Mouse (Mus musculus) heart, postnatal 4 days (tissue): ENCODE measurements around the gene Arel1. TPM values are rescaled to one million over a fixed set of nuclear protein-coding genes. Genes with fewer than 3 reads are reported as not detected.

ENCODE experiments used
- DNase-seq: peaks from one replicate; pipeline ENCODE4 v3.0.0; 2021
- total RNA-seq, 2 experiments: library from RNA; stranded (reverse); gene quantifications; 2 replicates each; pipeline ENCODE4 v1.2.3; 2021

Arel1 gene
- total RNA-seq: 10 to 100 TPM; 38.5 to 40.1 TPM

DNA sequence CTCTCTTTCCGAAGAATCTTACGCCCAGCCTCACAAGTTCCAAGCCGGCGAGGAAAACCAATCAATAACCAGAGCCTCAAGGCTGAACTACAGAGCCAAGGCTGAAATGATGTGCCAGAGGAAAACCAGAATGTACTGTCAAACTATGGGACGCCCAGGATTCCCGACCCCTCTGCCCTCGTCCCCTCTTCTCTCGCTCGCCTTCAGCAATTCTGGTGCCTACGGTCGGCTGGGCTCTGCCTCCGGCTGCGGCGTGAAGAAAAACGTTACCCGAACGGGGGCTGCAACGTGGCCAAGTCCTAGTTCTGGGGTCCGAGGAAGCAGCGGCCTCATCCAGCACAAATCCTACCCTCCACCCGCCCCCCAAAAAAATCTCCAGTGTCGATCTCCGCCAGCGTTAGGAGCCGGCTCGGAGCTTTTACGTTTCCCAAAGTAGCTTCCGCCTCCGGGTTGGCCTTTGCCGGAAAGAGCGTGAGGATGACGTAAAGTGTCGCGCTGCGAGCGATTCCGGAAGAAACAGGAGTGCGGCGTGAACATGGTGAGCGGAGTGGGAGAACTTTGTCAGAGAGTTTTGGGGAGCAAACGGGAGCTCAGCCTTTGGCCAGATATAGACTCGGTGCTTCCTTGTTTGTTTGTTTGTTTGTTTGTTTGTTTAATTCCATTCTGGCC, at the start of gene Arel1, which contains the start of gene Fcf1:
Gene Arel1, minus strand, starts transcription at position 473 of the 669 bp plus-strand sequence.
Gene Fcf1, plus strand, starts transcription at position 470 of the 669 bp plus-strand sequence.
- DNase-seq: peak; percentile 88

DNA sequence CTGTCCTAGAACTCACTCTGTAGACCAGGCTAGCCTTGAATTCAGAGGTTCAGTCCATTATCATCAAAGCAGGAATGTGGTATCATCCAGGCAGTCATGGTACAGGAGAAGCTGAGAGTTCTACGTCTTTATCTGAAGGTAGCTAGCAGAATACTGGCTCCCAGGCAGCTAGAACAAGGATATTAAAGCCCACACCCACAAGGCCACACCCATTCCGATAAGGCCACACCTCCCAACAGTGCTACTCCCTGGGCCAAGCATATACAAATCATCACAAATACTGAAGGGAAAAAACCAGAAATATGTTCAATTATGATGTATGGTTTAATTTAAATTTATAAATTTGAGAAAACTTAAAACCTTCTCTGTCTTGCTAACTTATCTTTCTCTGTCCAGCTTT, 41.5 kb upstream of the Arel1 start:
- DNase-seq: no peak

DNA sequence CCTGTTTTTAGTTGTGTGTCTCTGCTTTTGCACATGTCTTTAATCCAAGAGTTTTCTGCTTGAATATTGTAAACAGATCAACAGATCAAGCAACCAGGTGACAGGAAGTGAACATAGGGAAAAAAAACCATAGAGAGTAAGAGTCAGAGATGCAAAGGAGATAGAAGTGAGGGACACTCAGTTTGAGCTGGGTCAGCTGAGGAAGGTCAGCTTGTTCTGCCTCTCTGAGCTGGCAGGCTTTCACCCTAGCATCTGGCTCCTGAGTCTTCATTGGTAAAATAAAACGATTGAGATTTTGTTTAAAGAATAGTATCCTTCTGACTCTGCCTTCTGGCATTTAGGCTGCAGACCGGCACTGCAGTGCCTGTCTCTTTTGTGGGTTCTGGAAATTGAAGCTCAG, 39.8 kb upstream of the Arel1 start:
- no peak for DNase-seq

DNA sequence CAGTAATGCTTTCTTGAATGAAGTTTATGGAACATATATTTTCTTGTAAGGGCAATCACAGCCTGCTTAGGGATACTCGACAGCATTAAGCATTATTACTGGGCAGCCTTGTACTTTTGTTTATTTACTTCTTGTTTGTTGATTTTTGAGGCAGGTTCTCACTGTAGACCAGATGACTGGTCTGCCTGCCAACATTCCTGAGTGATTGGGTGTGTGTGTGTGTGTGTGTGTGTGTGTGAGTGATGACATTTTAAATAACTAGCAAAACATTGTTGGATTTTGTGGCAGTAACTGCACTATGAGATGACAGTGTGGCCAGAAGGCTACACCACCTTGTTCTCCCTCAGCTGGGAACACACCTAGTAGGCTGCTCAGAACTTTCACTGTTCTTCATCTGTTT, 39.1 kb upstream of the Arel1 start:
- DNase-seq: peak; percentile 17

DNA sequence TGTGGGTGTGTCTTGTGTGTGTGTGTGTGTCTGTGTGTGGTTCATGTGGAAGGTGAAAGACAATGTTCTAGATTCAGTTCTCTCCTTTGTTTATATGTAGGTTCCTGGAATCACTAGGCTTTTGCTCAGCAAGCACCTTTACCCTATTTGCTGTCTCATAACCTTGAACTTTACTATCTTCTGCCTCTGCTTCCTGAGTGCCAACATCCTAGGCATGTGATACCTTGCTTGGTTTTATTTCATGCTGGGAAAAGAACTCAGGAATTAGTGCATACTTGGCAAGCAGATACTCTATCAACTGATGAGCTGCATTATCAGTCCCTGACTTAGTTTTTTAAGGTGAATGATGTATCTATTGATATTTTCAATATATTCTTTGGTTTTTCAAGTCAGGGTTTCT, 36.3 kb upstream of the Arel1 start:
- DNase-seq: no peak

DNA sequence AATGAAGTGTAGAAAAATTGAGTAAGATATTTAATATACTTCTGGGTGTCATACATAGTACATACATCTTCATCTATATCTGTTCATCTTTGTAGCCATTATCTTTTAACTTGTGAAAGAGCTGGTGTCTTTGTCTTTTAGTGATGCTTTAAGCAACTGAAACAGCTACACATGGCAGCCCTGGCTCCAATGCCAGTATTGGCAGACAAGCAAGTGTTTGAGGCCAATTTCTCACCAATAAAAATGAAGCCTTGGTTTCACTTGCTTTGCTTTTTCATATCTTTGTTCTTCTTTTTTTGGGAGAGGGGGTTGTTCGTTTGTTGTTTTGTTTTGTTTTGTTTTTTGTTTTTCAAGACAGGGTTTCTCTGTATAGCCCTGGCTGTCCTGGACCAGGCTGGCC, 35.5 kb upstream of the Arel1 start:
- DNase-seq: no peak

DNA sequence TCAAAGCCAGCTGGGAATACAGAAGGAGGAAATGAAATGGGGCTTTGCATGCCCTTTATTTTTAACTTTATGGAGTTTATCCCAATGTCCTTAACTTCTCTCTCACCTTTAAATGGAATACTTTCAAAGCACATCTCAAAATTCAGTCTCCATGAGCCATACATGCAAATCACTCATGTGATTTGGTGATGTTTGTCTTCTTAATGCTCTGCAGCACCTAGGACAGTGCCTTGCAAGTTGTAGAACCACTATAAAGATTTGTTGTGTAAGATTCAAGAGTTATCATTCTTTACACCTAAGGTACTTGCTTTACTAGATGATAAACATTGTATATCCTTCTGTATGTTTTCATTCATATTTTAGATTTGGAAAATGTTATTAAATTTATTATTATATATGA, 28.4 kb upstream of the Arel1 start:
- DNase-seq: no peak

DNA sequence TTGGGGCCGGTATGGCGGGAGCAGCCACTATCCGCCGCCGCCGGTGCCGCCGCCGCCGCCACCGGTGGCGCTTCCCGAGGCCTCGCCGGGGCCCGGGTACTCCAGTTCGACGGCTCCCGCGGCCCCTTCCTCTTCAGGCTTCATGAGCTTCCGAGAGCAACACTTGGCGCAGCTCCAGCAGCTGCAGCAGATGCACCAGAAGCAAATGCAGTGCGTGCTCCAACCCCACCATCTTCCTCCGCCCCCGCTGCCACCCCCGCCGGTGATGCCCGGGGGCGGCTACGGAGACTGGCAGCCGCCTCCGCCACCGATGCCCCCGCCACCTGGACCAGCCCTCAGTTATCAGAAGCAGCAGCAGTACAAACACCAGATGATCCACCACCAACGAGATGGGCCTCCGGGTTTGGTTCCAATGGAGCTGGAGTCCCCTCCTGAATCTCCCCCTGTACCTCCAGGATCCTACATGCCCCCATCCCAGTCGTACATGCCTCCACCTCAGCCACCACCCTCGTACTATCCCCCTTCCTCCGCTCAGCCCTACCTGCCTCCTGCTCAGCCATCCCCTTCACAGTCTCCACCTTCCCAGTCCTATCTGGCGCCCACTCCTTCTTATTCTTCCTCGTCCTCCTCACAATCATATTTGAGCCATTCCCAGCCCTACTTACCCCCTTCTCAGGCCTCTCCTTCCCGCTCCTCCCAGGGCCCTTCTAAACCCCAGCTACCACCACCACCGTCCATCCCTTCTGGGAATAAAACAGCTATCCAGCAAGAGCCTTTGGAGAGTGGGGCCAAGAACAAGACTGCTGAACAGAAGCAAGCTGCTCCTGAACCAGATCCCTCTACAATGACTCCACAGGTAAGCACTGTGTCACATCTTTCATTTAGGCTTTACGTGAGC, 26.1 kb upstream of the Arel1 start:
- DNase-seq: peak; percentile 61

DNA sequence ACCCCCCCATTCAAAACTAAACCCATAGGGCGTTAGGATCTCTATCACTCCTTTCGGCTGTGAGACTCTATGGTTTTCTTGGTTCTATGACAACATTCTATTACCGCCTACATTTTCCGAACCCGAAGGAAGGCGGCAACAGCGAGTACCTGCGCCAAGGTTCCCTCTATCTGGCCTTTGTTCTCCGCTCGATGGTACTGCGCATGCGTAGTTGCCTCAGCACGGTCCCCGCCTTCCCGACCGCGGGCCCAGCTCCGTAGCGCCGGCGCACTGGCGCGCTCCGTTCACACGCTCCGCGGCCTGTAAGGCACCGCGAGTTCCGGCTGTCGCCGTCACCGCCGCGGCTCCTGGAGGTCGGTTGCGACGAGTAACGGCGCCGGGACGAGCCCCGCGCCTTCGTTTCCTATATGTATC, 25.4 kb upstream of the Arel1 start, which contains the start of gene Ylpm1:
Gene Ylpm1, plus strand, starts transcription at position 239 of the 414 bp plus-strand sequence.
- DNase-seq: peak; percentile 98

DNA sequence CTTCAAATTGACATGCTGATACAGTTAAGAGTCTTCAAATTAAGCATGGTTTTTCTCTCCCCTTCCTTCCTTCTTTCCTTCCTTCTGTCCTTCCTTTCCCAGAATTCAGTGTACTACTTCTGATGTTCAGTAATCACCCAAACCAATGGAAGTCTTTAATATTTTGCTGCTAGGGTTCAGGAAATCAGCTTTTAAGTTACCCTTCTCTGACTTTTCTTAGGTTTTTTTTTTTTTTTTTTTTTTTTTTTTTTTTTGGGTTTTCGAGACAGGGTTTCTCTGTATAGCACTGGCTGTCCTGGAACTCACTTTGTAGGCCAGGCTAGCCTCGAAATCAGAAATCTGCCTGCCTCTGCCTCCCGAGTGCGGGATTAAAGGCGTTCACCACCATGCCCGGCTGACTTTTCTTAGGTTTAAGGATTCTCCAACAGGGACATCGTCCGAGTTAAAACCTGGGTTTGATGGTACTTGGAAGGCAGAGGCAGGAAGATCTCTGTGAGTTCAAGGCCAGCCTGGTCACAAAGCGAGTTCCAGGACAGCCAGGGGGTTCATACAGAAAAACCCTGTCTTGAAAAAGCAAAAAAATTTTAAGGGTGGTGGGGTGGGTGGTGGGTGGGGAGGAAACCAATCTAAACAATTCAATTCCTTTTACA, 24.5 kb upstream of the Arel1 start:
- no peak for DNase-seq

DNA sequence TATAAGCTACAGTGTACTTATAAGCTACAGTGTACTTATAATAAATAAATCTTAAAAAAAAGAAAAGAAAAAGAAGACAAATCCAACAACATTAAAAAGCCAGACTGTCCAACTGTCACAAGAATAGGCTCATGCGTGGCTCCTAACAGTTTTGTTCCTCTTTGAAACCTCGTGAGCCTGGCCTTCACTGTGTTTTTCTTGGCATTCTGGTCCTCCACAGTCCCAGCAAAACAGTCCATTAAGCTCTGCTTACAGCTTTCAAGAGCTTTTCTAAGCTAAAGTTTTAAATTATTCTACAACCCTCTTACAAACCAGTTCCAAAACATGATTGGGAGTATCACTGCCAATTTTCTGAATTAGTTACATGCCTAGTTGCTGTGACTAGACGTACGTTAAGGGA, 18.8 kb upstream of the Arel1 start:
- no peak for DNase-seq

DNA sequence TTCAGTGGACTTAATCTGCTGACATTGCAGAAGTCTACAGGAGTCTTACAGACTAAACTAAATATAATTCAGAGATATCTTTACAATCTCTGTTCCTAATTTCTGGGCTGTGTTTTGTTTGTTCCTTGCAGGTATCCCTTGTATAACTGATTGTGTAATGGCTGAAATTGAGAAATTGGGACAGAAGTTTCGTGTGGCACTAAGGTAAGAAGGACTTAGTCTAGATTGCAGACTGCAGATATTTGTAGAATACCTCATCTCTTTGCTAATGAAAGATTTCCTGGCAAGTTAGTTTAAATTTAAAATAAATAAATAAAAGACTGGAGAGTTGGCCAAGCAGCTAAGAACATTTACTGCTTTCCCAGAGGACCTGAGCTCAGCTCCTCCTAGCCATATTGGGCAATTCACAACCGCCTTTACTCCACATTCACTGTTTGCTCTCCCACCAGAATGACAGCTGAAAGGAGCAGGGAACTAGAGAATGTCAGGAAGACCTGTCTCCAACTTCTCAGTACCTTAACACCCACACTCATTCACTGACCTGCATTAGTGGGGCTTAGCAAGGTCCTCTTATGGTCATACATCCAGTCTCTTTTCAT, 8.7 kb upstream of the Arel1 start:
- DNase-seq: no peak

DNA sequence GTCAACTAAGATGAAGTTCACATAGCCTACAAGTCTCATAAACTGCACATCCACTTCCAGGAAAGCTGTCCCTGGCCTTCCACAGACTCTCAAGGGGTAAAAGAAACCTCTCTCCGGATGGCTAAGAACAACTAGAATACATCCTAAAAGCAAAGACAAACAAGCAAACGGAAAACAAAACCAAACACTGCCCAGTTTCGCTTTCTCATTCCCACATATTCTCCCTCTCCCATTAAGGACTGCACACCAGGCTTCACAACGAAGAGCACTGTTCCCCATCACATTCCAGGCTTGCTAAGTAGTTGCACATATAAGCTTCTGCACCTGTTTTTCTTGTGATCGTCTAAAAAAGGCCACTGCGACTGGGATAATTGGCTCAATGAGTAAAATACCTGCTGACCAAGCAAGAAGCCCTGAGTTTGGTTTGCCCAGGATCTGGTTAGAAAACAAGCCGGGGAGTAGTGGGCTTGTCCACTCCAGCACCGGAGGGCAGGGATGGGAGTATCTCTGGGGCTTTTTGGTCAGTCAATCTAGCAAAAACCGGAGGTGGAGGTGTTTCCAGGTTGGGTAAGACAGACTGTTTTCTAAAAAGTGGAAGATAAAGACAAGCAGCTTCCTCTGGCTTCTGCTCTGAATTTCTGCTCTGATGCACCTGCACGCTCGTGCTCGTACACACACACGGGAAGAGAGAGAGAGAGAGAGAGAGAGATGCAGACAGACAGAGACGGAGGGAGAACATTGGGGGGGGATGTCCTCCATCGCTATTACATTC, 858 bp downstream of the Arel1 start:
- no peak for DNase-seq

DNA sequence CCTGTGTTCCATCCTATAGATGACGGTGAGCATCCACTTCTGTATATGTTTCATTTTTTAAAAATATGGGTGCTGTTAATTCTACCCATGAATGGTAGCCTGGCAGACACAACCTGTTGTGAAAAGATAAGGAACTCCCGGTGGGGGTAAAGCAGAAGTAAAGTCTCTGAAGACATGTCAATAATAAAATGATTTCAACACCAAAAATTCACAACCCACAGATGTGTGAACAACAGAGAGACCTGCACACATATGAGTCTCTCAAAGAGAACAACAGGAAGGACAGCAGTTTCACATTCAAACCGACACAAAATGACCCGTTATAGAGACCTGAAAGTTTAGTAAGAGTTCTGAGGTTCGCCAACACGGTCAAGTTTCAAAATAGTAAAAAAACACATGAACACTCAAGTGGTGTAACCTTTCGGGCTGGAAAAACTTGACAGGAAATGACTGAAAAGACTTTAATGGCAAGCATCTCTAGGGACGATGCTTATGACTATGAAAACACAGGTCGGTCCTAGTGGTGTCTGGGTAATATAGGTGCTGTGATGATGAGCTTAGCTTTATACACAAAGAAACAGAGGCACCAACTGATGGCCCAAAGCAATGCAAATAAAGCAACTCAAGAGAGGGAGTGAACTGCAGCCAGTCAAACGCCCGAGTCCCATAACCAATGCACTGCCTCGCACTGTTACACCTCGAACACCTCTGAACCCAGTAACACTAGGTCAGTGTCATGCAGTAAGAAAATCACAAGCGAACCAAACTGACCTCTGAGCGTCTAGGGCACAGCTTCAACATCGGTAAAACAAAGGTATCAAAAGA, 1.7 kb downstream of the Arel1 start:
- DNase-seq: no peak

DNA sequence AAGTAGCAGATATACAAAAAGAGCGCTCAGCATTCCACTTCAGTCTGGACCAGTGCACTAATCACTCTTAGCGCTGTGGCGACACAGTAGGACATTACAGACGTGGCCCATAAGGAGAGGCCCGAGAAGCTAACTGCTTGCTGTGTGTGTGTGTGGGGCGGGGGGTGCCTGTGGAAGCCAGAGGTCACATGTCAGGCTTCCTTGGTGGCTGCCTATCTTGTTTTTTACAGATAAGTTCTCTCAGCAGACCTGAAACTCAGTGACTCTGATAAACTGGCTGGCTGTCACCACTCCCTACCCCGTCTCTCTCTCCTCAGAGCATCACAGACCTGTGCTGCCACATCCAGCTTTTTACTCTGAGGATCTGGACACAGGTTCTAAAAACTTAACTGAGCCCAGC, 8.1 kb downstream of the Arel1 start:
- peak; percentile 23 for DNase-seq

DNA sequence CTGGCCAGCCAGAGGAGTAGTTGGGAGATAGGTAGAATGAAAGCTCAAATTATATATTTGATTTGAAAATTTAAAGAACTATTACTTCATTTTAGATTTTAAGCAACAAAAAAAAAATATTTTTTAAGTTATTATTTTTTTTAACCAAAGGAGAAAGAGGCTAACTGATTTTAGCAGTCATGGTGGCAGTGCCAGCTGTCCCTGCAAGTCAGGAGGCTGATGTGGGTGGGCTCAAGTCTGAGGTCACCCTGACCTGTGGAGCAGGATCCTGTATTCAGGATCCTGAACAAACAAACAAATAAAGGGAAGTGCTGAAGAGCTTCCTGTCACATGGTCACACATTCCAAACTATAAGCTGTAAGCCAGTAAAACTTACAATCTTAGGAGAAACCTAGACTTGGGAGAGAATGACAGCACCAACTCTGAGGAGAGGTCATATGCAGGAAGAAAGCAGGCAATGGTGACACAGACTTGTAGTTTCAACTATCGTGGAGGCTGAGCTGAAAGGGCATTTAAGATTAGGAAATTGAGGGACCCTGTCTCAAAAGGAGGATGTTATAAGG, 11.8 kb downstream of the Arel1 start:
- DNase-seq: no peak

DNA sequence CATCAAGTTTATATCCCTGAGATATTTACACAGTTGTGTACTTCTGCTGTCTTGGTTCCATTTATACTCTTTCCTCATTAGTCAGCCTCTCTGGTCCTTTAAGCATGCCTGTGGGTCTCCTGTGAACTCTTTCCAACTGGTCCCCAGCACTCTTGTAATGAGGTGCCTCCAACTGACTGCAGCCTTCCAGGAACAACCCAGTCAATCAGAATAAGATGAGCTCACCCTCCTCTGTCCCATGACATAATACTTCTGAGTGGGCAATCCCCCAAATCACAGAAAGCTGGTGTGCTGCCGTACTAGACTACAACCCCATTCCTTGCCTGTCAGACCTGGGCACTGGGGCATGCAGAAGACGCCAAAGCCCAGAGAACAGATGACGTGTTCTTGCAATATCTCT, 14.4 kb downstream of the Arel1 start:
- no peak for DNase-seq

DNA sequence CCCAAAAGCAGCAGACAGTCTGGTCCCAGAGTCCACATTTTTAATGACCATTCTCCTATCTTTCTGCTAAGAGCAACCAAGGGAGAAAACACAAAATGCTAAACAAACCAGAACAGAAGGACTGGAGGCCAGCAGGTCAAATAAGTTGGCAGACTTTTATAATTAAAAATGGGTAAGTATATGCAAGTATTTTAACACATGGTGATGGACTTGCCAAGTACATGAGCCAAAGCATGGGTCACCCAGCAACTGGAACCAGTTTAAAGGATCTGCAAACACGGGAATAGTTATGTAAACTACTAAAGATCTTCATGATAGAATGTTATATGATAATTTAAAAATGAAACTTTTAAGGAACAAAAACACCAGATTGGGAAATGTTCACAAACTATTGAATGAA, 18.3 kb downstream of the Arel1 start:
- DNase-seq: no peak

DNA sequence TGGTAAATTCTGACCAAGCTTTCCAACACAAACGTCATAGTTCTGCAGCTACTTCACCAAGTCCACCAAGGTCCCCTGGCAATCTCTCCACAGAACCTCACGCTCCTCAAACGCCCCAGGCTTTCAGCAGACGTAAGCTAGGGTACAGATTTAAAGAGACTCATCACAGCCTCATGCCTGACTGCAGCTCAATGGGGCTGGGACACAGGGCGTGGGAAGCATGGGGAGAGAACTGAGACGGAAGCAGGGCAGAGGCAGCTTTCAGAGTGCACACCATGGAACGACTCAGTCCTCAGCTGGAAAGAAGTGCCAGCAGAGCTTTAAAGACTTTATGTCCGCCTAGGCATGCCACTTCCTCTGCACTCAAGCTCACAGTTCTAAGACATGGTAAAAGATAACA, 19.2 kb downstream of the Arel1 start:
- no peak for DNase-seq

DNA sequence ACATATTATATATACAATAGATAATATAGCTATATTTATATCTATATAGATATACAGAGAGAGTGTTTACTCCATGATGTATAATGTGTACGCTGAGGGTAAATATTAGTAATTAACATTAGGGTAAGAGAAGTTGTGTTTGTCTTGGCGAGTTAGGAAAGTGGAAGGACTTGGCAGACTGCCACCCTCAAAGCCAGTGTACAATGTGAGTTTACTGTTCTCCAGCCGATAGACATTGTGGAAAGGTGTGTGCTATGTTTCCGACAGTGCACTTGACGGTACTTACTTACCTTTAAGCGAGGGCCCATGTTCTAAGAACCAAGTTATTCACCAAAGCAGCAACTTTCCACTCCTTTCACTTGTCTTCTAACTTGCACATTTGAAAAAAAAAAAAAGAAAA, 19.9 kb downstream of the Arel1 start:
- DNase-seq: peak; percentile 21
